Mouse (Mus musculus) heart, embryonic 13.5 days (tissue): ENCODE results near the gene Naxd. TPM values are rescaled to one million over a fixed set of nuclear protein-coding genes. Genes with fewer than 3 reads are reported as not detected.

Experiments
- ATAC-seq: fragments of 200-750 bp; cut with Nextera tagmentation; 2 replicates; pipeline ENCODE4 v1.8.0; 2017; ENCODE audit warnings: moderate TSS enrichment; ENCODE audit not compliant: insufficient number of reproducible peaks, low FRiP score, low TSS enrichment; ENCODE audit errors: extremely low read depth
- H3K27ac ChIP-seq: fragments of 300-500 bp; sonication (generic); replicated peaks from 2 replicates; pipeline ENCODE4 v1.5.1; 2015; ENCODE audit warnings: moderate library complexity, mild to moderate bottlenecking, inconsistent platforms
- H3K27me3 ChIP-seq: fragments of 300-500 bp; sonication (generic); replicated peaks from 2 replicates; pipeline ENCODE4 v1.6.1; 2015; ENCODE audit warnings: mild to moderate bottlenecking, inconsistent platforms
- H3K36me3 ChIP-seq: fragments of 300-500 bp; sonication (generic); 2 replicates; pipeline ENCODE4 v1.6.1; 2015; ENCODE audit warnings: mild to moderate bottlenecking, inconsistent platforms
- H3K4me1 ChIP-seq: fragments of 300-500 bp; sonication (generic); 2 replicates; pipeline ENCODE4 v1.6.1; 2015; ENCODE audit warnings: inconsistent platforms
- H3K4me2 ChIP-seq: fragments of 300-500 bp; sonication (generic); 2 replicates; pipeline ENCODE4 v1.6.1; 2015; ENCODE audit warnings: inconsistent platforms, mild to moderate bottlenecking, moderate library complexity
- H3K4me3 ChIP-seq: fragments of 300-500 bp; sonication (generic); 2 replicates; pipeline ENCODE4 v1.5.1; 2015; ENCODE audit warnings: moderate library complexity, mild to moderate bottlenecking, inconsistent platforms
- H3K9ac ChIP-seq: fragments of 300-500 bp; sonication (generic); 2 replicates; pipeline ENCODE4 v1.6.1; 2015; ENCODE audit warnings: inconsistent platforms, mild to moderate bottlenecking, moderate library complexity
- H3K9me3 ChIP-seq: fragments of 300-500 bp; sonication (generic); 2 replicates; pipeline ENCODE4 v1.6.1; 2016; ENCODE audit warnings: inconsistent platforms
- WGBS: fragments of 180-500 bp; shearing (Covaris S2); methylation state at CpG from one replicate; pipeline ENCODE4 v1.1.7; 2015; ENCODE audit warnings: mixed read lengths; 5-methylcytosine and 5-hydroxymethylcytosine counted together
- polyA plus RNA-seq: library from polyadenylated mRNA; unstranded; fragments of >200 nt; fragmentation: Nextera tagmentation; extraction: Ambion mirVana; gene quantifications from 2 replicates; pipeline ENCODE4 v1.2.1, GENCODE M21; 2015

The Naxd gene
- polyA plus RNA-seq, 1 experiment from 2014 or later = 73.5 TPM

GRCm38 (mm10) chr8:11475397-11475796, 21.9 kb upstream of the Naxd start:
- Histone ChIP-seq H3K9ac (peak overlapping the region; percentile 89), H3K9me3 (no peaks in the 10 kb centered on the region), H3K27ac (peak overlapping the region; percentile 95), H3K4me3 (peak overlapping the region; percentile 66), H3K36me3 (no peaks in the 10 kb centered on the region), H3K27me3 (peaks cover 38% of the 10 kb centered on the region), H3K4me2 (peak overlapping the region; percentile 96), H3K4me1 (peaks cover 80% of the 10 kb centered on the region)
- ATAC-seq = no peak
- WGBS = 12% methylated on average over 10 of the region's 10 CpGs

DNA sequence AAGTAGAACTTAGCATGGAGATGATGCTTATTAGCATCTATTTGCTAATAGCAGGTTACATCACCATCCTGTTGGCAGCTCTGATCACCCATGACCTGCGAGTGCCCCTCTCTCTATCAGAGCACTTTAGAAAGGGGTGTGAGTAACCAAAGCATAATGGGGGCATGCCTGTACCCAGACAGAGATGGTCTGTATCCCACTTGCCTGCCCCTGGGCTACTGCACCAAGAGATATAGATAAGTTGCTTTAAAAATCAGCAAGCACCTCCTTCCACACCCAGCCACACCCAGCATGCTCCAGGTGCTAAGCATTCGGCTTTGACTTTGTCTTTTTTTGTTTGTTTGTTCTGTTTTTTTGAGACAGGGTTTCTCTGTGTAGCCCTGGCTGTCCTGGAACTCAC, 21.4 kb upstream of the Naxd start:
- Histone ChIP-seq H3K27me3 (peaks cover 43% of the 10 kb centered on the region), H3K9ac (peak overlapping the region; percentile 89)
- 21% methylated on average over 2 of the region's 2 CpGs for WGBS

GRCm38 (mm10) chr8:11476338-11477177, 20.7 kb upstream of the Naxd start:
- H3K4me2 ChIP-seq = peak overlapping the region; percentile 96
- H3K4me1 ChIP-seq = peaks cover 82% of the 10 kb centered on the region
- peak overlapping the region; percentile 95 for H3K27ac ChIP-seq
- H3K36me3 ChIP-seq = no peaks in the 10 kb centered on the region
- H3K9me3 ChIP-seq = no peaks in the 10 kb centered on the region
- H3K9ac ChIP-seq = peak overlapping the region; percentile 89
- peak overlapping the region; percentile 66 for H3K4me3 ChIP-seq
- WGBS = 9% methylated on average over 24 of the region's 24 CpGs
- ATAC-seq = no peak
- H3K27me3 ChIP-seq = peaks cover 47% of the 10 kb centered on the region

More for the DNA sequence above, 21.4 kb upstream of the Naxd start:
- Histone ChIP-seq H3K4me3 (peak overlapping the region; percentile 66), H3K4me2 (peak overlapping the region; percentile 96), H3K9me3 (no peaks in the 10 kb centered on the region), H3K4me1 (peaks cover 85% of the 10 kb centered on the region), H3K36me3 (no peaks in the 10 kb centered on the region), H3K27ac (peak overlapping the region; percentile 95)
- no peak for ATAC-seq

- Histone ChIP-seq H3K4me2 (peak overlapping the region; percentile 96), H3K9ac (peak overlapping the region; percentile 89), H3K27ac (peak overlapping the region; percentile 95), H3K9me3 (no peaks in the 10 kb centered on the region), H3K4me3 (peak overlapping the region; percentile 66), H3K27me3 (peaks cover 53% of the 10 kb centered on the region), H3K4me1 (peaks cover 83% of the 10 kb centered on the region), H3K36me3 (no peaks in the 10 kb centered on the region)
- 5% methylated on average over 9 of the region's 9 CpGs for WGBS
- ATAC-seq = no peak
Observed at GRCm38 (mm10) chr8:11477178-11477553, 20.1 kb upstream of the Naxd start.

GRCm38 (mm10) chr8:11477811-11478761, 19.2 kb upstream of the Naxd start, which contains the start of gene Rab20:
Gene Rab20 (minus strand): TSS chr8:11478710.
- H3K9ac ChIP-seq = peak within 1 kb of the TSS; percentile 89
- peak within 1 kb of the TSS; percentile 95 for H3K27ac ChIP-seq
- ATAC-seq = peak; percentile 37; the same call in 1 of the 2 replicates
- H3K36me3 ChIP-seq = no peaks in the 10 kb centered on the region
- peaks cover 78% of the 10 kb centered on the region for H3K4me1 ChIP-seq
- peak within 1 kb of the TSS; percentile 66 for H3K4me3 ChIP-seq
- peaks cover 57% of the 10 kb centered on the region for H3K27me3 ChIP-seq
- peak within 1 kb of the TSS; percentile 96 for H3K4me2 ChIP-seq
- no peaks in the 10 kb centered on the region for H3K9me3 ChIP-seq
- under 1% methylated on average over 69 of the region's 69 CpGs for WGBS

- Histone ChIP-seq H3K4me2 (peak overlapping the region; percentile 96), H3K4me1 (peaks cover 69% of the 10 kb centered on the region), H3K36me3 (no peaks in the 10 kb centered on the region), H3K4me3 (peak overlapping the region; percentile 66), H3K27ac (peak overlapping the region; percentile 95), H3K9ac (peak overlapping the region; percentile 89), H3K27me3 (peaks cover 55% of the 10 kb centered on the region), H3K9me3 (no peaks in the 10 kb centered on the region)
- WGBS = 4% methylated on average over 23 of the region's 23 CpGs
- no peak for ATAC-seq
Observed at GRCm38 (mm10) chr8:11478807-11479527, 18.3 kb upstream of the Naxd start.

DNA sequence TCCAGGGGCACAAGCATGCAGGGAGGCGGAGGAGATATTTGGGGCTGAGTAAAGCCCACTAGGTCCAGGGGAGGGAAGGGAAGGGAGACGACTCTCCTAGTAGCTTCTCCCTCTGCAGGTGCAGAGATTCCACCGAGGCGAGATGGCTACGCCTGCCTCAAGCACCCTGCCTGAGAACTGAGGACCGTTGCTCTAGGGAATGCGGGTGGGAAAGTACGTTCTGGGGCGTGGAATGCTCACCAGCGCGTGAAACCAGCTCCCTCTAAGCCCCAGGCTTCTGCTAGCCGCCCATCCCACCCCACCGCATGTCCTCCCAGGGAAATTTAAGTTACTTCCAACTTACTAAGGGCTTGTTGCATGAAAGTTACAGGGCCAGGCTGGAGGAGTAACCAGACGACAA, 17.7 kb upstream of the Naxd start:
- Histone ChIP-seq H3K9ac (peak overlapping the region; percentile 89), H3K4me3 (peak overlapping the region; percentile 66), H3K36me3 (no peaks in the 10 kb centered on the region), H3K4me1 (peaks cover 63% of the 10 kb centered on the region), H3K9me3 (no peaks in the 10 kb centered on the region), H3K27me3 (peaks cover 52% of the 10 kb centered on the region), H3K4me2 (peak overlapping the region; percentile 96), H3K27ac (peak overlapping the region; percentile 95; the same call in 1 of the 2 replicates)
- WGBS = 18% methylated on average over 14 of the region's 14 CpGs
- no peak for ATAC-seq

DNA sequence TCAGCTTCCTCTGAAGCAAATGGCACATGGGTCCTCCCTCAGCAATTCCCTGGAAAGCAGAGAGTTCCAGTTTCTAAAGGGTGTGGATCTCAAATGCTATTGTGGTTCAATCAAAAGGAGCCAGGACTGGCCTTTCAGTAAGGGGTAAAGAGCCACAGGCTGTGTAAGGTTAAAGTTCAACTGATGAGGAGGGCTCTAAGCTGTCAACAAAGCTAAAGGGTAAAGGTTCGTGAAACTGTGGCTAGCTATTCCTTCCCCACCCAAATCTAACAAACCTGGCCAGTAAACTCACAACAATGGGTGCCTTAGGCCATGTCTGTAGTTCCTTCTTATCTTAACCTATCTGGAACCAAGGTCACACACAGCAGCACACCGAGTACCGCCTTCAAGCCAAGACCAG, 15.4 kb upstream of the Naxd start:
- no peak overlapping the region for H3K4me2 ChIP-seq
- no peak overlapping the region for H3K4me3 ChIP-seq
- no peak for ATAC-seq
- H3K4me1 ChIP-seq = peaks cover 41% of the 10 kb centered on the region
- H3K9ac ChIP-seq = peak overlapping the region; percentile 33; the same call in 1 of the 2 replicates
- no peaks in the 10 kb centered on the region for H3K9me3 ChIP-seq
- H3K27ac ChIP-seq = peak overlapping the region; percentile 88
- no peaks in the 10 kb centered on the region for H3K36me3 ChIP-seq
- 60% methylated on average over 3 of the region's 3 CpGs for WGBS
- peaks cover 36% of the 10 kb centered on the region for H3K27me3 ChIP-seq

- Histone ChIP-seq H3K9ac (peak overlapping the region; percentile 33; the same call in 1 of the 2 replicates), H3K36me3 (no peaks in the 10 kb centered on the region), H3K4me1 (peaks cover 36% of the 10 kb centered on the region), H3K9me3 (no peaks in the 10 kb centered on the region), H3K4me3 (no peak overlapping the region), H3K27ac (peak overlapping the region; percentile 88), H3K4me2 (peak overlapping the region; percentile 20; the same call in 1 of the 2 replicates), H3K27me3 (peaks cover 36% of the 10 kb centered on the region)
- 35% methylated on average over 3 of the region's 3 CpGs for WGBS
- ATAC-seq = no peak
Observed at GRCm38 (mm10) chr8:11482537-11482936, 14.8 kb upstream of the Naxd start.

DNA sequence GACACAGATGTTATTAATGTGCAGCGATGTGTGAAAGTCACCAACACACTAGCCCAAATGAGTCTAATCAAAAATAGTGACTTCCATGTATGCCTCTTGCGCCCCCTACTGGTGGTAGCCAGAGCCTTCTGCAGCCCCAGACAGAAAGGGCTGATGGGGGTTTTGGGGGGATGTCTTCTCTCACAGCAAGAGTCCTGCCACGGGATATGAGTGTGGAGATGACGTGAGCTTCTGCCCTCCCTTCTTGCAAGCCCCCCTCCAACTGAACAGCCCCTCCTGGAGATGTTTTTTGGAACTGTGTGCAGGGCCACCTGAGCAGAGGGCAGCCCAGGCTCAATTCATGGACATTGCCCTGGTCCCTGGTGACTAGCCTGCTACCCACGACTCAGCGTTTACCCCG, 11.2 kb upstream of the Naxd start:
- H3K4me3 ChIP-seq = no peak overlapping the region
- WGBS = 17% methylated on average over 7 of the region's 7 CpGs
- no peaks in the 10 kb centered on the region for H3K36me3 ChIP-seq
- no peak overlapping the region for H3K9ac ChIP-seq
- peaks cover 39% of the 10 kb centered on the region for H3K27me3 ChIP-seq
- H3K27ac ChIP-seq = no peak overlapping the region
- no peak overlapping the region for H3K4me2 ChIP-seq
- no peaks in the 10 kb centered on the region for H3K9me3 ChIP-seq
- peaks cover 12% of the 10 kb centered on the region for H3K4me1 ChIP-seq
- ATAC-seq = no peak
